ENCODE assay signal across 24 mouse cellular contexts in genomic region chr15:61920041-61920440, GRCm38 (mm10).
DNase-seq lines count a peak whose midpoint lies in the region; ATAC-seq and TF ChIP-seq lines count a peak whose summit lies in the region.
"Had no signal": no experiment of that assay in that cellular context is flagged by ENCODE, and none has a peak within 500 bp of the region (broad histone marks: within the 10 kb centered on the region; RNA-seq: fewer than 3 reads in every experiment).

No protein-coding gene starts in this region.

- H3K4me2 ChIP-seq in hindbrain, postnatal 0 days (ENCODE audit: low read depth, low read length): no peak overlapping the region
- H3K4me2 ChIP-seq in hindbrain, embryonic 12.5 days (replicated peaks): no peak overlapping the region
- H3K4me2 ChIP-seq: embryonic facial prominence, embryonic 13.5 days; embryonic facial prominence, embryonic 15.5 days; forebrain, embryonic 12.5 days had no signal

- no peaks in the 10 kb centered on the region for H3K27me3 ChIP-seq in hindbrain, postnatal 0 days (ENCODE audit: insufficient read depth, low read length)
- no peaks in the 10 kb centered on the region for H3K27me3 ChIP-seq in hindbrain, embryonic 12.5 days
- H3K27me3 ChIP-seq: embryonic facial prominence, embryonic 13.5 days; embryonic facial prominence, embryonic 15.5 days; forebrain, embryonic 12.5 days; Patski had no signal

- H3K36me3 ChIP-seq in hindbrain, postnatal 0 days (ENCODE audit: insufficient read depth, low read length): no peaks in the 10 kb centered on the region
- no peaks in the 10 kb centered on the region for H3K36me3 ChIP-seq in hindbrain, embryonic 12.5 days
- H3K36me3 ChIP-seq: embryonic facial prominence, embryonic 13.5 days; embryonic facial prominence, embryonic 15.5 days; forebrain, embryonic 10.5 days; forebrain, embryonic 12.5 days had no signal

- no peaks in the 10 kb centered on the region for H3K9me3 ChIP-seq in hindbrain, postnatal 0 days (ENCODE audit: low read length)
- H3K9me3 ChIP-seq in hindbrain, embryonic 12.5 days (replicated peaks): no peaks in the 10 kb centered on the region
- H3K9me3 ChIP-seq: embryonic facial prominence, embryonic 13.5 days; embryonic facial prominence, embryonic 15.5 days; forebrain, embryonic 10.5 days; forebrain, embryonic 12.5 days had no signal

- WGBS in hindbrain, postnatal 0 days: 36% methylated on average over 2 of the region's 2 CpGs
- 77% methylated on average over 2 of the region's 2 CpGs for WGBS in hindbrain, embryonic 12.5 days

- H3K9ac ChIP-seq in hindbrain, postnatal 0 days (replicated peaks; ENCODE audit: low read length): no peak overlapping the region
- H3K9ac ChIP-seq in hindbrain, embryonic 12.5 days: no peak overlapping the region
- H3K9ac ChIP-seq: embryonic facial prominence, embryonic 13.5 days; embryonic facial prominence, embryonic 15.5 days; forebrain, embryonic 12.5 days had no signal

- DNase-seq in cerebellum, postnatal 14 days: peak; percentile 15 to 26
- no peak for DNase-seq in cerebellum, adult 18-20 months
- DNase-seq in hindbrain, postnatal 0 days (ENCODE audit: low spot score): no peak
- peak; percentile 51 for DNase-seq in left cerebral cortex, postnatal 4 days
- DNase-seq in left cerebral cortex, adult 11 months (ENCODE audit: low spot score): no peak
- peak; percentile 32 for DNase-seq in Muller cell, postnatal 12 days (ENCODE audit: inconsistent ontology term)
- no peak for DNase-seq in adrenal gland, postnatal 10 days
- DNase-seq: adrenal gland, adult 8-10 months; adrenal gland, postnatal 25 days; cerebellum, adult 11 months; cerebellum, adult 8-10 months; cerebellum, adult 9-11 months; cerebellum, postnatal 36 days; embryo, embryonic 11 days had no signal

- no peak overlapping the region for H3K4me3 ChIP-seq in hindbrain, postnatal 0 days (ENCODE audit: low read length)
- H3K4me3 ChIP-seq in hindbrain, embryonic 12.5 days: no peak overlapping the region
- H3K4me3 ChIP-seq: embryonic facial prominence, embryonic 13.5 days; embryonic facial prominence, embryonic 15.5 days; erythroblast, embryonic 14.5 days; forebrain, embryonic 10.5 days; forebrain, embryonic 12.5 days had no signal

- TF ChIP-seq CTCF in hindbrain, postnatal 0 days (IDR thresholded peaks at IDR 0.05; ENCODE audit: low read depth): no peak

- ATAC-seq in hindbrain, postnatal 0 days: peak; percentile 58; the same call in 1 of the 2 replicates
- no peak for ATAC-seq in hindbrain, embryonic 12.5 days (ENCODE audit: low FRiP score)
- ATAC-seq: activated CD4-positive, CD25-positive, alpha-beta regulatory T cell, adult 4 months; forebrain, embryonic 14.5 days; forebrain, embryonic 16.5 days; Patski had no signal

- no peaks in the 10 kb centered on the region for H3K4me1 ChIP-seq in hindbrain, postnatal 0 days (ENCODE audit: insufficient read depth, low read length)
- H3K4me1 ChIP-seq in hindbrain, embryonic 12.5 days: no peaks in the 10 kb centered on the region
- H3K4me1 ChIP-seq: embryonic facial prominence, embryonic 13.5 days; embryonic facial prominence, embryonic 15.5 days; forebrain, embryonic 10.5 days; forebrain, embryonic 12.5 days had no signal

- intact Hi-C loops in left cerebral cortex, postnatal 4 days (cut with DNase I): no loop called here

- H3K27ac ChIP-seq in hindbrain, postnatal 0 days: no peak overlapping the region
- H3K27ac ChIP-seq in hindbrain, embryonic 12.5 days: no peak overlapping the region
- H3K27ac ChIP-seq: embryonic facial prominence, embryonic 13.5 days; embryonic facial prominence, embryonic 15.5 days; forebrain, embryonic 10.5 days; forebrain, embryonic 12.5 days had no signal

Comparison
In these comparisons a context has a peak if more than half of its experiments do, and no peak if none do; other contexts are left out.
1. DNase-seq: peak in cerebellum, postnatal 14 days (2 of 2), left cerebral cortex, postnatal 4 days (single experiment) and Muller cell, postnatal 12 days (single experiment); none in cerebellum, adult 18-20 months (0 of 2), hindbrain, postnatal 0 days (single experiment), left cerebral cortex, adult 11 months (single experiment) and adrenal gland, postnatal 10 days (single experiment).